Mouse (Mus musculus) heart, adult 2 months (tissue): ENCODE data around the gene Usp36. TPM values are rescaled to one million over a fixed set of nuclear protein-coding genes. Genes with fewer than 3 reads are reported as not detected.
A peak's percentile ranks its signal among the peaks of the same experiment; 100 is the strongest.

Source experiments
- DNase-seq, 2 experiments: peaks; one replicate each; pipeline ENCODE4 v3.0.0; 2021
- H3K27ac ChIP-seq: fragments of 200-600 bp; 2 replicates; pipeline ENCODE4 v1.8.1; 2022
- H3K27me3 ChIP-seq: fragments of 200-500 bp; 2 replicates; pipeline ENCODE4 v1.6.1; 2012; ENCODE audit warnings: mild to moderate bottlenecking, low read length, inconsistent platforms, mixed read lengths; ENCODE audit not compliant: control insufficient read depth, insufficient read depth
- H3K36me3 ChIP-seq: fragments of 200-500 bp; 2 replicates; pipeline ENCODE4 v1.6.1; 2012; ENCODE audit warnings: low read length, inconsistent platforms; ENCODE audit not compliant: control insufficient read depth, insufficient read depth
- H3K4me1 ChIP-seq: fragments of 200-500 bp; 2 replicates; pipeline ENCODE4 v1.6.1; 2011; ENCODE audit warnings: low read length; ENCODE audit not compliant: control insufficient read depth, insufficient read depth
- H3K4me3 ChIP-seq: fragments of 200-600 bp; 2 replicates; pipeline ENCODE4 v1.8.1; 2022
- H3K79me2 ChIP-seq: fragments of 200-500 bp; replicated peaks from 2 replicates; pipeline ENCODE4 v1.6.1; 2012; ENCODE audit warnings: mild to moderate bottlenecking, inconsistent platforms, low read length, moderate library complexity, mixed read lengths; ENCODE audit not compliant: control insufficient read depth, insufficient read depth
- H3K9ac ChIP-seq: fragments of 200-500 bp; 2 replicates; pipeline ENCODE4 v1.6.1; 2012; ENCODE audit warnings: low read depth, mild to moderate bottlenecking, control low read depth, inconsistent platforms, low read length, mixed read lengths
- CTCF ChIP-seq: fragments of 200-600 bp; IDR thresholded peaks from 2 replicates; pipeline ENCODE4 v1.8.1; 2022; ENCODE audit warnings: antibody characterized with exemption, mild to moderate bottlenecking, moderate library complexity
- EP300 ChIP-seq: fragments of 200-500 bp; IDR thresholded peaks from 2 replicates; pipeline ENCODE4 v1.6.1; 2011; ENCODE audit warnings: low read depth, low read length, control low read depth; ENCODE audit not compliant: insufficient read depth
- POLR2A ChIP-seq: fragments of 200-500 bp; IDR thresholded peaks from 2 replicates; pipeline ENCODE4 v1.6.1; 2011; ENCODE audit warnings: mild to moderate bottlenecking, low read depth, low read length, control low read depth; ENCODE audit not compliant: insufficient read depth
- WGBS: fragments of 180-500 bp; shearing (Covaris S2); methylation state at CpG from one replicate; pipeline ENCODE4 v1.1.7; 2018; 5-methylcytosine and 5-hydroxymethylcytosine counted together
- intact Hi-C: fragments of 180-260 bp; cut with DNase I; formaldehyde crosslinking; loops from one replicate; pipeline ENCODE4 v1.15.1; 2025
- polyA plus RNA-seq: library from polyadenylated mRNA; depleted of rRNA; stranded (reverse); fragments of >200 nt; gene quantifications from 2 replicates; pipeline ENCODE4 v1.2.3, GENCODE M21; 2012
- total RNA-seq, 2 experiments: library from RNA; stranded (reverse); gene quantifications; 2 replicates each; pipeline ENCODE4 v1.2.3; 2021

The Usp36 gene
- total and polyA plus RNA-seq, 3 experiments = 10.3 to 15.5 (median 13.1) TPM

DNA sequence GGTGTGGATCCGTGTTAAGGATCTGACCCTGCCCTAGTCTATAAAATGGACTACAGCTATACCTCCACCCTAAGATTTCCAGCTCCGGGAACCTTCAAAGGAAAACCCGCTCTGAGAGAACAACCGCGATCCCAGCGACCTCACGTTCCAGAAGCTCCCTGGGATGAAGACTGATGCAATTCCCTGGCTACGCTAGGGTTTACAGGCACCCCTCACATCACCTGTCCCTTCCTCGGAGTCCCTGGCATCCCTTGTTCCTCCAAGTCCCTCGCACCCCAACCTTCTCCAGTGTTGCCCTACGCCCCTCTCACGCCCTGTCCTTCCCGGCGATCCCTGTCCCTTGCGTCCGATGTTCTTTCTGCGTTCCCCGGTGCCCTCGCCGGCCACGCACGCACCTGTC, 482 bp downstream of the Usp36 start:
- no peaks in the 10 kb centered on the region for H3K36me3 ChIP-seq
- H3K9ac ChIP-seq = peak overlapping the region; percentile 68
- under 1% methylated on average over 22 of the region's 22 CpGs for WGBS
- H3K4me3 ChIP-seq = peak overlapping the region; percentile 97
- H3K27me3 ChIP-seq = no peaks in the 10 kb centered on the region
- H3K4me1 ChIP-seq = peaks cover 8% of the 10 kb centered on the region
- no peaks in the 10 kb centered on the region for H3K79me2 ChIP-seq
- TF ChIP-seq POLR2A (no peak), CTCF (no peak)
- no peak for DNase-seq
- peak overlapping the region; percentile 96 for H3K27ac ChIP-seq
- intact Hi-C loops = no loop called here

DNA sequence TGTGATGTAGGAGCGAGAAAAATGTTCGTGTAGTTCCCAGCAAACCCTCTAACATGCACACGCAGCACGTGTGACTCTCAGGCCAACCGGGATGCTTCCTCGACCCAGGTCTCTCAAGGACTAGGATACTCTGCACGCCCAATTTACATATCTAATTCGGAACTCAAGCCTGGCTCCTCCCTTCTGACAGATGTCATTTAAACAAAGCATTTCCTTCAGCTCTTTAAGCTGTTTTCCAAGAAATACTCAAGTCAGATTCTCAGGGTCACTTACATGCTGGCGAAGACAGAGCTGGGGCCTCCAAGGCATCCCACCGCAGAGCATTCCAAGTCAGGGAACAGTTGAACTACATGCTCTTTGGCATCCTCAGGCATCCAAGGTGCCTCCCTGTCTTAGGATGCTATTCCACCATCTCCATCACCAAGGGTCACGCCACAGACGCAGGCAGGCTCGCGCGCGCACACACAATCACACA, 970 bp downstream of the Usp36 start:
- no peak for DNase-seq
- intact Hi-C loops = no loop called here

DNA sequence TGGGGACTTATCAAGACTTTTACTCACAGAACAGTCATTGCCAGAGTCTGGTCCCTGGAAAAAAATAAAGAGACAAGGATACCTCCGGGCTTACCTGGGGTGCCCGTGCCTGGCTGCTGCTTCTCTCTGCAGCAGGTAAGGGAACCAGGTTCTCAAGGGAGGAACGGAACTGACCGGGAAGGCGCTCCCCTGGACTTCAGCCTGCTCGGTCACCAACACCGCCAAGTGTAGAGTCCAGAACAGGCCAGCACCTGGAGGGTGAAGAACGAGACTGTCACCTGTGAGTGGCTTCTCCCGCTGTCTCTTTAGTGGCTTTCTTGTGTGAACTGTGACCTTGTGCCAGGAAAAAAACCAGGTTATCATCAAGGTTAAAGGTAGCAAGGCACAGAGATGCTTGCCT, 2.5 kb downstream of the Usp36 start:
- no peak overlapping the region for H3K9ac ChIP-seq
- H3K79me2 ChIP-seq = no peaks in the 10 kb centered on the region
- peaks cover 8% of the 10 kb centered on the region for H3K4me1 ChIP-seq
- no peak overlapping the region for H3K4me3 ChIP-seq
- DNase-seq = no peak
- WGBS = 94% methylated on average over 9 of the region's 9 CpGs
- no peaks in the 10 kb centered on the region for H3K36me3 ChIP-seq
- H3K27ac ChIP-seq = no peak overlapping the region
- TF ChIP-seq POLR2A (no peak), CTCF (no peak), EP300 (no peak)
- no peaks in the 10 kb centered on the region for H3K27me3 ChIP-seq
- intact Hi-C loops = no loop called here

More for the DNA sequence above, 970 bp downstream of the Usp36 start:
- Histone ChIP-seq H3K27ac (peak overlapping the region; percentile 96), H3K79me2 (no peaks in the 10 kb centered on the region), H3K9ac (peak overlapping the region; percentile 68), H3K4me3 (peak overlapping the region; percentile 97), H3K36me3 (no peaks in the 10 kb centered on the region), H3K4me1 (peaks cover 8% of the 10 kb centered on the region), H3K27me3 (no peaks in the 10 kb centered on the region)
- TF ChIP-seq CTCF (no peak), EP300 (no peak), POLR2A (no peak)
- WGBS = 2% methylated on average over 16 of the region's 16 CpGs

DNA sequence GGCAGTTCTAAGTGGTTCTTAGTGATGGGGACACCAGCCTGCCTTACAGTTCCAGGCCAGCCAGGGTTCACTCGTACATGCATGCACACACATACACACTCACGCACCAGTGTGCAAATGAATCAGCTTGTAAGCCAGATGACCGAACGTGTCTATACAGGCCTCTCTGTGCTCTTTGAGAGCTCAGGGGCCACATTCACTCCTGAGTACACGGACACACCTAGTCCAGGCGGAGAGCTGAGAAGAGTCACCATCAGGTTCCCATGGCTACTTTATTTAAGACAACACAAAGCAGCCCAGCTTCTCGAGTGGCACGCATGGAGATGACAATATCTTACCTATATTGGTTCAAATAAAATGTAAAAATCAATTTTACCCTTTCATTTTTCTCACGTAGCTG, 3.6 kb downstream of the Usp36 start:
- H3K27me3 ChIP-seq = no peaks in the 10 kb centered on the region
- no peak for DNase-seq
- H3K79me2 ChIP-seq = no peaks in the 10 kb centered on the region
- intact Hi-C loops = no loop called here
- peaks cover 8% of the 10 kb centered on the region for H3K4me1 ChIP-seq
- no peak overlapping the region for H3K4me3 ChIP-seq
- H3K36me3 ChIP-seq = no peaks in the 10 kb centered on the region
- no peak overlapping the region for H3K27ac ChIP-seq
- 90% methylated on average over 9 of the region's 9 CpGs for WGBS
- H3K9ac ChIP-seq = no peak overlapping the region
- TF ChIP-seq POLR2A (no peak), EP300 (no peak), CTCF (no peak)

- no peaks in the 10 kb centered on the region for H3K79me2 ChIP-seq
- intact Hi-C loops = no loop called here
- 85% methylated on average over 13 of the region's 13 CpGs for WGBS
- no peaks in the 10 kb centered on the region for H3K36me3 ChIP-seq
- no peak overlapping the region for H3K9ac ChIP-seq
- TF ChIP-seq POLR2A (no peak), CTCF (no peak), EP300 (no peak)
- H3K27ac ChIP-seq = no peak overlapping the region
- no peak overlapping the region for H3K4me3 ChIP-seq
- peaks cover 8% of the 10 kb centered on the region for H3K4me1 ChIP-seq
- no peak for DNase-seq
- H3K27me3 ChIP-seq = no peaks in the 10 kb centered on the region
Measured at GRCm38 (mm10) chr11:118285791-118286190, 4.3 kb downstream of the Usp36 start.

- Histone ChIP-seq H3K36me3 (no peaks in the 10 kb centered on the region), H3K4me1 (no peaks in the 10 kb centered on the region), H3K27ac (no peak overlapping the region), H3K4me3 (no peak overlapping the region), H3K27me3 (no peaks in the 10 kb centered on the region), H3K9ac (no peak overlapping the region), H3K79me2 (no peaks in the 10 kb centered on the region)
- TF ChIP-seq CTCF (no peak), POLR2A (no peak), EP300 (no peak)
- 94% methylated on average over 3 of the region's 3 CpGs for WGBS
- no peak for DNase-seq
- intact Hi-C loops = no loop called here
Measured at GRCm38 (mm10) chr11:118280218-118280617, 9.8 kb downstream of the Usp36 start.
